Mouse (Mus musculus) kidney, adult 8-10 months (tissue): ENCODE measurements around the gene Spic.

Source experiments
- DNase-seq, 2 experiments: peaks; one replicate each; pipeline ENCODE4 v3.0.0; 2022

Gene Spic

GRCm38 (mm10) chr10:88631330-88631953 lies 53.4 kb downstream of the Spic start:
- no peak for DNase-seq

- no peak for DNase-seq
Observed at GRCm38 (mm10) chr10:88630663-88631329, 54.0 kb downstream of the Spic start.

DNA sequence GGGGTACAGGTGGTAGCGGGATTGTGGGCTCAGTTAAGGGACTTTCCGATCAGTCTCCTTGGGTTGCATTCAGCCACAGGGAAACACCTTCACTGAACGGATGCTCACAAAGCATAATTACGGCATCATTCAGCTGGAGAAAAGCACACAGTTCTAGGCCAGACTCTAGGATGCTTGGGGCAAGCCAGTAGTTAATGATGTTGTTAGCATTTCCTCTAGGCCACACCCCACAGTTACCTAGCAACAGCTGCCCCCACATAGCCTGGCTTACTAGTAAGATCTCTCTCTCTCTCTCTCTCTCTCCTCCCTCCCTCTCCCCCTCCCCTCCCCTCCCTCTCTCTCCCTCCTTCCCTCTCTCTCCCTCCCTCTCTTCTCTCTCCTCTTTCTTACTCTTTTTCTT lies 57.8 kb downstream of the Spic start:
- no peak for DNase-seq

DNA sequence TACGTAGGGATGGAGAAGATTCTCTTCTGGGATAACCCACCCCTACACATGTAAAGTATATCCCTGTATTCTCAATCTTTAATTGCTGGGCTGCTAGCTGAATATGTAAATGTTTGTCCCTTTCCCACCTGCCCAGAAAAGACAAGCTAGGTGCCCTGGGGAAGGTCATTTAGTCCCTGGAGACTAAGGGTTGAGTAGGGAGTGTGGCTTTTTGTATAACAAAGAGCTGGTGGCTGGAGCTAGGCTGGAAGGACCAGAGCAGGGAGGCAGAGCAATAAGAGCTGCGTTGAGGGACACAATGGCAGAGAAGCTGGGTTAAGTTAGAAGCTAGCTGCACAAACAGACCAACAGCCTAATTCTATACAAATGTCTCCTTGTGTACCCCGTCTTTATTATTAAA lies 58.6 kb downstream of the Spic start:
- DNase-seq, result no peak
